Mouse (Mus musculus) lung, embryonic 16.5 days (tissue): ENCODE results near the gene Notum. TPM values are rescaled to one million over a fixed set of nuclear protein-coding genes. Genes with fewer than 3 reads are reported as not detected.

Experiments used
- ATAC-seq: fragments of 200-750 bp; cut with Nextera tagmentation; 2 replicates; pipeline ENCODE4 v1.8.0; 2017; ENCODE audit warnings: low read depth, mild to moderate bottlenecking, moderate library complexity
- H3K27ac ChIP-seq: fragments of 300-500 bp; sonication (generic); 2 replicates; pipeline ENCODE4 v1.5.1; 2014; ENCODE audit warnings: mild to moderate bottlenecking, control low read depth, low read length
- H3K27me3 ChIP-seq: fragments of 300-500 bp; sonication (generic); 2 replicates; pipeline ENCODE4 v1.6.1; 2014; ENCODE audit warnings: low read depth, low read length, mixed read lengths; ENCODE audit not compliant: control insufficient read depth, insufficient read depth
- H3K36me3 ChIP-seq: fragments of 300-500 bp; sonication (generic); 2 replicates; pipeline ENCODE4 v1.6.1; 2014; ENCODE audit warnings: low read length; ENCODE audit not compliant: control insufficient read depth, insufficient read depth
- H3K4me1 ChIP-seq: fragments of 300-500 bp; sonication (generic); replicated peaks from 2 replicates; pipeline ENCODE4 v1.6.1; 2014; ENCODE audit warnings: low read length, mixed read lengths; ENCODE audit not compliant: control insufficient read depth, insufficient read depth
- H3K4me2 ChIP-seq: fragments of 300-500 bp; sonication (generic); 2 replicates; pipeline ENCODE4 v1.6.1; 2014; ENCODE audit warnings: low read depth, low read length, control low read depth
- H3K4me3 ChIP-seq: fragments of 300-500 bp; sonication (generic); 2 replicates; pipeline ENCODE4 v1.5.1; 2014; ENCODE audit warnings: mild to moderate bottlenecking, low read length, control low read depth
- H3K9ac ChIP-seq: fragments of 300-500 bp; sonication (generic); 2 replicates; pipeline ENCODE4 v1.6.1; 2014; ENCODE audit warnings: low read length, control low read depth
- H3K9me3 ChIP-seq: fragments of 300-500 bp; sonication (generic); 2 replicates; pipeline ENCODE4 v1.6.1; 2016; ENCODE audit warnings: low read length; ENCODE audit not compliant: control insufficient read depth
- WGBS: fragments of 180-500 bp; shearing (Covaris S2); extraction: QIAGEN DNeasy Blood & Tissue Kit; methylation state at CpG from one replicate; pipeline ENCODE4 v1.1.7; 2014; 5-methylcytosine and 5-hydroxymethylcytosine counted together
- polyA plus RNA-seq: library from polyadenylated mRNA; unstranded; fragments of >200 nt; fragmentation: Nextera tagmentation; extraction: Ambion mirVana; gene quantifications from 2 replicates; pipeline ENCODE4 v1.2.1, GENCODE M21; 2015

Notum gene
- polyA plus RNA-seq, result 3.2 and 4.0 TPM in 2 replicates

- Histone ChIP-seq H3K9me3 (no peaks in the 10 kb centered on the region), H3K27me3 (peaks cover 66% of the 10 kb centered on the region), H3K4me3 (peak within 1 kb of the TSS; percentile 52), H3K4me1 (peaks cover 17% of the 10 kb centered on the region), H3K9ac (peak within 1 kb of the TSS; percentile 58), H3K4me2 (peak within 1 kb of the TSS; percentile 80), H3K27ac (no peak within 1 kb of the TSS), H3K36me3 (no peaks in the 10 kb centered on the region)
- under 1% methylated on average over 35 of the region's 35 CpGs for WGBS
- ATAC-seq, result peak; percentile 21; the same call in 1 of the 2 replicates
Observed at GRCm38 (mm10) chr11:120661076-120661460, at the start of gene Notum. Gene Notum (minus strand): TSS chr11:120661175.

- WGBS, result 72% methylated on average over 5 of the region's 5 CpGs
- no peaks in the 10 kb centered on the region for H3K9me3 ChIP-seq
- no peak for ATAC-seq
- H3K27ac ChIP-seq, result no peak overlapping the region
- no peaks in the 10 kb centered on the region; the same call in none of the 2 replicates for H3K36me3 ChIP-seq
- H3K9ac ChIP-seq, result no peak overlapping the region
- no peaks in the 10 kb centered on the region for H3K27me3 ChIP-seq
- H3K4me3 ChIP-seq, result no peak overlapping the region
- peaks cover 31% of the 10 kb centered on the region for H3K4me1 ChIP-seq
- no peak overlapping the region for H3K4me2 ChIP-seq
Observed at GRCm38 (mm10) chr11:120710672-120711071, 49.7 kb upstream of the Notum start.

- H3K27ac ChIP-seq, result peak overlapping the region; percentile 13; the same call in 1 of the 2 replicates
- H3K27me3 ChIP-seq, result no peaks in the 10 kb centered on the region
- H3K36me3 ChIP-seq, result no peaks in the 10 kb centered on the region; the same call in 1 of the 2 replicates
- no peak overlapping the region for H3K4me3 ChIP-seq
- no peak overlapping the region for H3K4me2 ChIP-seq
- no peak overlapping the region for H3K9ac ChIP-seq
- 38% methylated on average over 2 of the region's 2 CpGs for WGBS
- ATAC-seq, result no peak
- H3K9me3 ChIP-seq, result no peaks in the 10 kb centered on the region
- H3K4me1 ChIP-seq, result peaks cover 32% of the 10 kb centered on the region
Observed at GRCm38 (mm10) chr11:120709551-120709950, 48.6 kb upstream of the Notum start.

- no peaks in the 10 kb centered on the region for H3K27me3 ChIP-seq
- H3K9ac ChIP-seq, result no peak overlapping the region
- no peak overlapping the region for H3K4me3 ChIP-seq
- ATAC-seq, result no peak
- H3K27ac ChIP-seq, result no peak overlapping the region
- H3K9me3 ChIP-seq, result no peaks in the 10 kb centered on the region
- 38% methylated on average over 5 of the region's 5 CpGs for WGBS
- H3K36me3 ChIP-seq, result no peaks in the 10 kb centered on the region; the same call in 1 of the 2 replicates
- H3K4me2 ChIP-seq, result no peak overlapping the region
- peaks cover 39% of the 10 kb centered on the region for H3K4me1 ChIP-seq
Observed at GRCm38 (mm10) chr11:120707969-120708368, 47.0 kb upstream of the Notum start.

GRCm38 (mm10) chr11:120707225-120707624 lies 46.2 kb upstream of the Notum start:
- Histone ChIP-seq H3K9me3 (no peaks in the 10 kb centered on the region), H3K4me3 (no peak overlapping the region), H3K4me1 (peaks cover 32% of the 10 kb centered on the region), H3K27me3 (no peaks in the 10 kb centered on the region), H3K4me2 (no peak overlapping the region), H3K9ac (no peak overlapping the region), H3K27ac (no peak overlapping the region), H3K36me3 (peaks cover 2% of the 10 kb centered on the region; the same call in 1 of the 2 replicates)
- no peak for ATAC-seq
- WGBS, result 18% methylated on average over 11 of the region's 12 CpGs

- Histone ChIP-seq H3K36me3 (peaks cover 7% of the 10 kb centered on the region; the same call in 1 of the 2 replicates), H3K27me3 (no peaks in the 10 kb centered on the region), H3K9ac (no peak overlapping the region), H3K9me3 (no peaks in the 10 kb centered on the region), H3K4me3 (no peak overlapping the region), H3K4me1 (peaks cover 32% of the 10 kb centered on the region), H3K27ac (0 out of 2 replicates have a peak overlapping the region, but pooled peaks have one; percentile 16), H3K4me2 (no peak overlapping the region)
- 44% methylated on average over 5 of the region's 5 CpGs for WGBS
- ATAC-seq, result no peak
Observed at GRCm38 (mm10) chr11:120706120-120706519, 45.1 kb upstream of the Notum start.

GRCm38 (mm10) chr11:120704486-120705325 lies 43.7 kb upstream of the Notum start:
- no peaks in the 10 kb centered on the region for H3K9me3 ChIP-seq
- H3K27ac ChIP-seq, result peak overlapping the region; percentile 63
- peaks cover 7% of the 10 kb centered on the region; the same call in 1 of the 2 replicates for H3K36me3 ChIP-seq
- no peaks in the 10 kb centered on the region for H3K27me3 ChIP-seq
- no peak overlapping the region for H3K4me3 ChIP-seq
- WGBS, result 34% methylated on average over 8 of the region's 8 CpGs
- H3K9ac ChIP-seq, result peak overlapping the region; percentile 36; the same call in 1 of the 2 replicates
- H3K4me2 ChIP-seq, result no peak overlapping the region
- H3K4me1 ChIP-seq, result peaks cover 32% of the 10 kb centered on the region
- ATAC-seq, result peak; percentile 65

GRCm38 (mm10) chr11:120703696-120704454 lies 42.9 kb upstream of the Notum start:
- no peaks in the 10 kb centered on the region for H3K9me3 ChIP-seq
- H3K27ac ChIP-seq, result peak overlapping the region; percentile 63
- H3K4me3 ChIP-seq, result no peak overlapping the region
- peaks cover 7% of the 10 kb centered on the region; the same call in 1 of the 2 replicates for H3K36me3 ChIP-seq
- no peaks in the 10 kb centered on the region for H3K27me3 ChIP-seq
- ATAC-seq, result peak; percentile 15; the same call in 1 of the 2 replicates
- H3K4me1 ChIP-seq, result peaks cover 32% of the 10 kb centered on the region
- H3K4me2 ChIP-seq, result no peak overlapping the region
- H3K9ac ChIP-seq, result peak overlapping the region; percentile 36; the same call in 1 of the 2 replicates
- WGBS, result 46% methylated on average over 15 of the region's 15 CpGs

GRCm38 (mm10) chr11:120697741-120698140 lies 36.8 kb upstream of the Notum start:
- 57% methylated on average over 10 of the region's 10 CpGs for WGBS

More at GRCm38 (mm10) chr11:120697741-120698140, 36.8 kb upstream of the Notum start:
- Histone ChIP-seq H3K36me3 (peaks cover 11% of the 10 kb centered on the region; the same call in 1 of the 2 replicates), H3K27me3 (no peaks in the 10 kb centered on the region), H3K4me2 (no peak overlapping the region), H3K4me3 (no peak overlapping the region), H3K4me1 (peaks cover 7% of the 10 kb centered on the region), H3K9me3 (no peaks in the 10 kb centered on the region), H3K27ac (peak overlapping the region; percentile 62; the same call in 1 of the 2 replicates), H3K9ac (no peak overlapping the region)
- peak; percentile 55 for ATAC-seq
